Mouse (Mus musculus): ENCODE data around the gene Bcr. TPM values are rescaled to one million over a fixed set of nuclear protein-coding genes. Genes with fewer than 3 reads are reported as not detected.

Gene Bcr
- polyA plus RNA-seq, 1 experiment from 2014 or later = 26.4 TPM

DNA sequence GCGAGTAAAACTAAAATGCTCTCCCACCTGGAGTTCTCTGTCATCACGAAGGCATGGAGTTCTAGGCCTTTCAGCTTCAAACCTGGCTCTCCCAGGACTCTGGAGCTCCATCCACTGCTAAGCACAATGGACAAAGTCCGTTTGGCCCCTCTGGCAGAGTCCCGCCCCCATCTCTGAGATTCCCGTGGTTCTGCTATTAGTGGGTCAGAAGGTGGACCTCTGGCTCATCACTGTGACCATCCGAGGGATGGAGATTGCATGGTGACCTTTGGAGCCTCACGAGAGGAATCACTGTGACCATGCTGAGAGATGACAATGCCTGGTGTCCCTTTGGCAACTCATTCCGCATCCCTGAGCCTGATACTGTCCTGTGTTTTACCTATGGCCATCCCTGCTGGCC is 7.5 kb upstream of the Bcr start:
- Histone ChIP-seq H3K27me3 (ENCODE audit: control insufficient read depth, insufficient read depth, low read length) (no peaks in the 10 kb centered on the region), H3K9me3 (ENCODE audit: control insufficient read depth, low read length) (no peaks in the 10 kb centered on the region), H3K9ac (replicated peaks; ENCODE audit: low read depth, low read length) (no peak overlapping the region), H3K4me3 (ENCODE audit: low read depth, low read length) (no peak overlapping the region), H3K36me3 (ENCODE audit: control insufficient read depth, insufficient read depth, low read length) (no peaks in the 10 kb centered on the region), H3K4me2 (ENCODE audit: low read depth, low read length) (no peak overlapping the region), H3K27ac (ENCODE audit: low read depth, low read length) (no peak overlapping the region), H3K4me1 (ENCODE audit: control insufficient read depth, insufficient read depth, low read length) (no peaks in the 10 kb centered on the region)
- WGBS = 82% methylated on average over 8 of the region's 8 CpGs
- no peak for ATAC-seq (ENCODE audit: low read depth)

DNA sequence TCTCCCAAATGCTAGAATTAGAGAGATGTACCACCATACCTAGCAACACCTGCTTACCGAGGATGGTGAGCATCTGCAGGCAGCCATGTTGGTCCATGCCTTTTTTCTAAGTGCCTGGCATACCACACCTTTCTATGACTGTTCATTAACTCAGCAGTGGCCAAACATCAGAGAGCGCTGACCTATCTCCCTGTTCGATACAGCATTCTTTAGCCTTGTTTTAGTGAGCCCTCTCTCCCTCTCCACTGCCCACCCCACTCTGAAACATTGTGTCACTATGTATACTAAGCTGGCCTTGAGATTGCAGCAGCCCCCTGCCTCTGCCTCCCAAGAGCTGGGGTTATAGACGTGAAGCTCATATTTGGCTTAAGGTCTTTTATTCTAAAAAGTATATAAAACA is 6.7 kb upstream of the Bcr start:
- Histone ChIP-seq H3K36me3 (ENCODE audit: control insufficient read depth, insufficient read depth, low read length) (no peaks in the 10 kb centered on the region), H3K9ac (replicated peaks; ENCODE audit: low read depth, low read length) (no peak overlapping the region), H3K4me1 (ENCODE audit: control insufficient read depth, insufficient read depth, low read length) (no peaks in the 10 kb centered on the region), H3K27ac (ENCODE audit: low read depth, low read length) (no peak overlapping the region), H3K4me3 (ENCODE audit: low read depth, low read length) (no peak overlapping the region), H3K4me2 (ENCODE audit: low read depth, low read length) (no peak overlapping the region), H3K9me3 (ENCODE audit: control insufficient read depth, low read length) (no peaks in the 10 kb centered on the region), H3K27me3 (ENCODE audit: control insufficient read depth, insufficient read depth, low read length) (no peaks in the 10 kb centered on the region)
- ATAC-seq (ENCODE audit: low read depth) = no peak
- WGBS = 87% methylated on average over 4 of the region's 4 CpGs

DNA sequence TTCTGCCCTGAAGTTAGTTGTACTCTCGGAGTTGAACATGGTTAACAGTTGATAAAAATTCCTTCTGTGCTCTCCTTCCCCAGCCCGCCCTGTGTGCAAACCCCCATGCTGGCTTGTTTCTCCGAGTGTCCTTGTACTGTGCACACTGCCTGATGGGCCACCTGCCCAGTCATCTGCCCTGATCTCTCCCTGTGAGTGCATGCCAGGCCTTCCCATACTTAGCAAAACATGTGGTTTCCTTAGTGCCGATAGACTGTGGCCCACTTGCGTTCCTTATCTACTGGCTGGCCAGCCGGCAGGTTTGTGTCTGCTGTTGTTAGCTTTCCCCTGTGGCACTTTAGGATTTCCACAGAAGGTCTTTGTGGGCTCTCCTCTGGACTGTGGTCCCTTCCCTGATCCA is 6.3 kb upstream of the Bcr start:
- Histone ChIP-seq H3K9ac (replicated peaks; ENCODE audit: low read depth, low read length) (no peak overlapping the region), H3K4me3 (ENCODE audit: low read depth, low read length) (no peak overlapping the region), H3K27ac (ENCODE audit: low read depth, low read length) (no peak overlapping the region), H3K27me3 (ENCODE audit: control insufficient read depth, insufficient read depth, low read length) (no peaks in the 10 kb centered on the region), H3K36me3 (ENCODE audit: control insufficient read depth, insufficient read depth, low read length) (no peaks in the 10 kb centered on the region), H3K4me1 (ENCODE audit: control insufficient read depth, insufficient read depth, low read length) (no peaks in the 10 kb centered on the region), H3K4me2 (ENCODE audit: low read depth, low read length) (no peak overlapping the region), H3K9me3 (ENCODE audit: control insufficient read depth, low read length) (no peaks in the 10 kb centered on the region)
- no peak for ATAC-seq (ENCODE audit: low read depth)
- WGBS = 79% methylated on average over 6 of the region's 6 CpGs

DNA sequence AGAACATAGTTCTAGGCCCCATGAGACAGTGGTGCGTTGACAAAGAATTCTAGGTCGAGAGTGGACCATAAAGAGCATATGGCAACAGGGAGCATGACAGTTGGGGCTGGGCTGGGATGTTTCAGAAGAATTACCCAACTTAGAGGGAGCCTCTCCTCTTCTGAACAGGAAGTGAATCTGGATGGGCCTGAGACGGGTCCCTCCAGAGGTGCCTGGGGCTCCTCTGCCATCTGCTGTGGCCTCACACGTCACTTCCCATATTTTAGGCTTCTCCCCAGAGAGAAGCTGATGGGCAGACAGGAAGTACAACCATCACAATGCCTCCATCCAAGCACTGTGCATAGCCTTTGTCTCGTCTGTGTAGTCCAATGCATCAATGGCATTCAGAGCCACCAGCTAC is 4.7 kb upstream of the Bcr start:
- H3K4me3 ChIP-seq (ENCODE audit: low read depth, low read length) = no peak overlapping the region
- H3K4me2 ChIP-seq (ENCODE audit: low read depth, low read length) = no peak overlapping the region
- H3K27me3 ChIP-seq (ENCODE audit: control insufficient read depth, insufficient read depth, low read length) = no peaks in the 10 kb centered on the region; the same call in 1 of the 2 replicates
- peaks cover 7% of the 10 kb centered on the region; the same call in 1 of the 2 replicates for H3K4me1 ChIP-seq (ENCODE audit: control insufficient read depth, insufficient read depth, low read length)
- 0 out of 2 replicates have a peak overlapping the region, but pooled peaks have one; percentile 62 for H3K27ac ChIP-seq (ENCODE audit: low read depth, low read length)
- no peaks in the 10 kb centered on the region for H3K36me3 ChIP-seq (ENCODE audit: control insufficient read depth, insufficient read depth, low read length)
- no peaks in the 10 kb centered on the region for H3K9me3 ChIP-seq (ENCODE audit: control insufficient read depth, low read length)
- no peak overlapping the region for H3K9ac ChIP-seq (replicated peaks; ENCODE audit: low read depth, low read length)
- ATAC-seq (ENCODE audit: low read depth) = no peak
- 45% methylated on average over 5 of the region's 5 CpGs for WGBS

DNA sequence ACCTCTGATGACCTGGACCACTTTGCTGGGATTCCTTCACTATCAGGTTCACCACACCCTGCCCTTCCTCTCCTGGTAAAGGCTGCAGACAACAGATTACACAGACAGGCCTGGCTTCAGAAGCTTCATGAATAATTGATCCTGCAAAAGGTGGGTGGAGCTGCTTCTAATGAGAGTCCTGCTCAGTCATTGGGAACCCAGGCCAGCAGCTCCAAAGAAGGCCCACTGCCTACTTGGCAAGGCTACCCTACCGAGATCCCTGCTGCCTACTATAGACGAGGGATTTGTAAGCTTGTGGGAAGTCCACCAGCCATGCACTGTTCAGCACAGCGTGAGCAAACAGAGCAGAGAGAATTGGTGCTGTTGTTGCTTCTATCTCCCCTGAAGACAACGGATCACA is 4.1 kb upstream of the Bcr start:
- H3K9me3 ChIP-seq (ENCODE audit: control insufficient read depth, low read length) = no peaks in the 10 kb centered on the region
- WGBS = 10% methylated on average over 4 of the region's 4 CpGs
- H3K27me3 ChIP-seq (ENCODE audit: control insufficient read depth, insufficient read depth, low read length) = no peaks in the 10 kb centered on the region; the same call in 1 of the 2 replicates
- ATAC-seq (ENCODE audit: low read depth) = no peak
- H3K9ac ChIP-seq (replicated peaks; ENCODE audit: low read depth, low read length) = no peak overlapping the region
- H3K36me3 ChIP-seq (ENCODE audit: control insufficient read depth, insufficient read depth, low read length) = no peaks in the 10 kb centered on the region
- H3K4me2 ChIP-seq (ENCODE audit: low read depth, low read length) = no peak overlapping the region
- peaks cover 7% of the 10 kb centered on the region; the same call in 1 of the 2 replicates for H3K4me1 ChIP-seq (ENCODE audit: control insufficient read depth, insufficient read depth, low read length)
- H3K4me3 ChIP-seq (ENCODE audit: low read depth, low read length) = no peak overlapping the region
- 0 out of 2 replicates have a peak overlapping the region, but pooled peaks have one; percentile 62 for H3K27ac ChIP-seq (ENCODE audit: low read depth, low read length)

DNA sequence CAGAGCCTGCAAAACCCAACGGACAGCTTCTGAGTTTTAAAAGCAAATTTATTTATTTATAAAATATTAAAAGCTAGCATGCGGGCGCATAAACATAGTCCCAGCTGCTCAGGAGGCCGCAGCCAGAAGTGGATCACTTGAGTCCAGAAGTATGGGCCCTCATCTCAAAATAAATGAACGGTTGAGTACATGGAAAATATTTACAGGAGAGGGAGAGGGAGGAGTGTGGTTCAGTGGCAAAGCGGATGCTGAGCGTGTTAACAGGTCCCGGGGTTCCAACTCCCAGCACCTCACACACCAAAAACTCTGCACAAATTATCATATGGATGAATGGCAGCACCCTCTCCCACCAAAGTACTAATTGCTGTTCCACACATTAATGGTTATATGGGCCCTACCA is 2.1 kb upstream of the Bcr start:
- Histone ChIP-seq H3K4me2 (ENCODE audit: low read depth, low read length) (no peak overlapping the region), H3K9me3 (ENCODE audit: control insufficient read depth, low read length) (no peaks in the 10 kb centered on the region), H3K36me3 (ENCODE audit: control insufficient read depth, insufficient read depth, low read length) (no peaks in the 10 kb centered on the region), H3K27ac (ENCODE audit: low read depth, low read length) (no peak overlapping the region), H3K4me1 (ENCODE audit: control insufficient read depth, insufficient read depth, low read length) (peaks cover 24% of the 10 kb centered on the region), H3K27me3 (ENCODE audit: control insufficient read depth, insufficient read depth, low read length) (no peaks in the 10 kb centered on the region; the same call in 1 of the 2 replicates), H3K9ac (replicated peaks; ENCODE audit: low read depth, low read length) (no peak overlapping the region), H3K4me3 (ENCODE audit: low read depth, low read length) (no peak overlapping the region)
- ATAC-seq (ENCODE audit: low read depth) = no peak
- WGBS = 77% methylated on average over 8 of the region's 8 CpGs

DNA sequence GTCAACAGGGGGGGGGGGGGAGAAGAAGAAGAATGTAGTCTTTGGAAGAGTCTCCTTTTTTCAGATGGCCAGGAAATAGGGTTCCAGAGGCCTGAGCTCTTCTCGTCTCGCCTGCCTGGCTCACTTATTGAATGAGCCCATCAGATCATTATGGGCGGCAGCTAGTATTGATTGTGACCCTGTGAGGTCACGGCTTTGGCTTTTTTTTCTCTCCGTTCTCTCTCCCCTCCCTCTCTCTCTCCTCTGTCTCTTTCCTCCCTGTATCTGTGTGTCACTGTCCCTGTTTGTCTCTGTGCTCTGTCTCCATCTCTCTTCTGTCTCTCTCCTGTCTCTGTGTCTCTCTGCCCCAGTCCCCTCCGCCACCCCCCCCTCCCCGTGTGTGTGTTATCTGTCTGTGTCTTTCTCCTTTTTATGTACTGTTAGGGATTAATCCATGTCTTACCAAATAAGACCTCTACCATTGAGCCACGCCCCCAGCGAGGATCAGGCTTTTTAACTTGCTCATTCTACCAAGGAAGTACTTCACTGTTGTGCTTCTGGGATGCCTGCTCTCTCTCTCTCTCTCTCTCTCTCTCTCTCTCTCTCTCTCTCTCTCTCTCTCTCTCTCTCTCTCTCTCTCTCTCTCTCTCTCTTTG is 1.5 kb upstream of the Bcr start:
- Histone ChIP-seq H3K27me3 (ENCODE audit: control insufficient read depth, insufficient read depth, low read length) (no peaks in the 10 kb centered on the region; the same call in 1 of the 2 replicates), H3K4me1 (ENCODE audit: control insufficient read depth, insufficient read depth, low read length) (peaks cover 29% of the 10 kb centered on the region), H3K36me3 (ENCODE audit: control insufficient read depth, insufficient read depth, low read length) (no peaks in the 10 kb centered on the region), H3K4me2 (ENCODE audit: low read depth, low read length) (no peak overlapping the region), H3K9me3 (ENCODE audit: control insufficient read depth, low read length) (no peaks in the 10 kb centered on the region), H3K4me3 (ENCODE audit: low read depth, low read length) (no peak overlapping the region), H3K27ac (ENCODE audit: low read depth, low read length) (no peak overlapping the region), H3K9ac (replicated peaks; ENCODE audit: low read depth, low read length) (no peak overlapping the region)
- 26% methylated on average over 9 of the region's 9 CpGs for WGBS
- ATAC-seq (ENCODE audit: low read depth) = no peak

DNA sequence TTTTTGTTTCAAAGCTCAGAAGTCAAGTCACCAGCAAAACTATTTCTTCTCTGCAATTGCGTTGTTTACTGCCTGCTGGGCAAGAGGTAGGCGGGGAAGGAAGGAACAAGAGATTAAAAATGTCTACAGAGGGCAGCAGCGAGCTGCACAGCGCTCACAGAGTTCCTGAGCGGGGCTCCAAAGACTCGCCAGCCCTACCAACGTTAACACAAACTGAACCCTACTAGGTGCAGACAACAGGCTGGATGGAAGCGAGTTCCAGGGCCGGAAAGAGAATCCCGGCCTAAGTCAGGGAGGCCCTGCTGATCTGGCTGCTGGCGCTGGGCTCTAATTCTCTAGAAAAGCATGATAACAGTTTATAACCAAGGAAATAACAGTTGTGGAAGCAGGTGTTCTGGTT is 996 bp upstream of the Bcr start:
- Histone ChIP-seq H3K9ac (replicated peaks; ENCODE audit: low read depth, low read length) (no peak overlapping the region), H3K4me1 (ENCODE audit: control insufficient read depth, insufficient read depth, low read length) (peaks cover 35% of the 10 kb centered on the region), H3K27ac (ENCODE audit: low read depth, low read length) (no peak overlapping the region)

DNA sequence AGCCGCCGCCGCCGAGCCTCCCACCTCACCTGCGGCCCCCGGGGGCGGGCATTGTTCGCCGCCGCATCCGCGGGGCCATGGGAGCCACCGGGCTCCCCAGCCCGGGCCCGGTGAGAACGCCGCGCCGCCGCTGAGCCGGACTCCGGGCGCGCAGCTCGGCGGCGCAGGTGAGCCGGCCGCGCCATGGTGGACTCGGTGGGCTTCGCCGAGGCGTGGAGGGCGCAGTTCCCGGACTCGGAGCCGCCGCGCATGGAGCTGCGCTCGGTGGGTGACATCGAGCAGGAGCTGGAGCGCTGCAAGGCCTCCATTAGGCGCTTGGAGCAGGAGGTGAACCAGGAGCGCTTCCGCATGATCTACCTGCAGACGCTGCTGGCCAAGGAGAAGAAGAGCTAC is 447 bp downstream of the Bcr start:
- Histone ChIP-seq H3K4me2 (ENCODE audit: low read depth, low read length) (peak overlapping the region; percentile 97), H3K4me3 (ENCODE audit: low read depth, low read length) (peak overlapping the region; percentile 90), H3K9ac (replicated peaks; ENCODE audit: low read depth, low read length) (peak overlapping the region; percentile 85), H3K36me3 (ENCODE audit: control insufficient read depth, insufficient read depth, low read length) (no peaks in the 10 kb centered on the region), H3K4me1 (ENCODE audit: control insufficient read depth, insufficient read depth, low read length) (peaks cover 48% of the 10 kb centered on the region), H3K27ac (ENCODE audit: low read depth, low read length) (peak overlapping the region; percentile 90), H3K9me3 (ENCODE audit: control insufficient read depth, low read length) (no peaks in the 10 kb centered on the region), H3K27me3 (ENCODE audit: control insufficient read depth, insufficient read depth, low read length) (no peaks in the 10 kb centered on the region; the same call in 1 of the 2 replicates)
- peak; percentile 47 for ATAC-seq (ENCODE audit: low read depth)
- under 1% methylated on average over 30 of the region's 48 CpGs for WGBS

More for the DNA sequence above, 996 bp upstream of the Bcr start:
- Histone ChIP-seq H3K4me2 (ENCODE audit: low read depth, low read length) (peak overlapping the region; percentile 97), H3K36me3 (ENCODE audit: control insufficient read depth, insufficient read depth, low read length) (no peaks in the 10 kb centered on the region), H3K4me3 (ENCODE audit: low read depth, low read length) (peak overlapping the region; percentile 90; the same call in 1 of the 2 replicates), H3K9me3 (ENCODE audit: control insufficient read depth, low read length) (no peaks in the 10 kb centered on the region), H3K27me3 (ENCODE audit: control insufficient read depth, insufficient read depth, low read length) (no peaks in the 10 kb centered on the region; the same call in 1 of the 2 replicates)
- under 1% methylated on average over 11 of the region's 11 CpGs for WGBS
- no peak for ATAC-seq (ENCODE audit: low read depth)
